Mouse (Mus musculus) kidney, adult 2 months (tissue): ENCODE data around the gene 0610010K14Rik.

Source experiments
- CTCF ChIP-seq: fragments of 200-500 bp; conservative IDR thresholded peaks from 2 replicates; pipeline ENCODE4 v1.5.1; 2011; ENCODE audit warnings: low read depth, mild to moderate bottlenecking, control low read depth, low read length, moderate library complexity, mixed read lengths; ENCODE audit not compliant: insufficient read depth, insufficient read length
- POLR2A ChIP-seq: fragments of 200-500 bp; IDR thresholded peaks from one replicate; pipeline ENCODE4 v1.6.1; 2011; ENCODE audit warnings: low read depth, low read length, control low read depth

DNA sequence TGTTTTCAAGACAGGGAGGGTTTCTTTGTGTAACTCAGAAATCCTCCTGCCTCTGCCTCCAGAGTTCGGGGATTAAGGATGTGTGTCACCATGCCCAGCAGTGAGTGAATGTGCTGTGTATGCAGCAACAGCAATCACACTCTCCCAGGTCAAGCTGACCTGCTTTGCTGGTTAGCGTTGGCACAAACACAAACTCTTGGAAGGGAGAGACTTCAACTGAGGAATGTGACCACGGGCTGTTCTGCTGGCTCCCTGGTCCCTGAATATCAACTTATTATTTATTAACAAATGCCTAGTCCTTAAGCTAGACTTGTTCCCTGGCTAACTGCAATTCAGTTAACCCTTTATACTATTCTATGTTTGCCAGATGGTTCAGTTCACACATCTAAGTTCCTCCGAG, 46.0 kb upstream of the 0610010K14Rik start:
- no peak for TF ChIP-seq POLR2A
- no peak for TF ChIP-seq CTCF
